Mouse (Mus musculus) gastrocnemius, adult 8-10 months (tissue): ENCODE measurements around the gene Clrn1. TPM values are rescaled to one million over a fixed set of nuclear protein-coding genes. Genes with fewer than 3 reads are reported as not detected.
"Not testable (repeated sequence)": the region's sequence is repeated elsewhere in the genome, so short reads cannot be mapped to it uniquely, and the experiment has no call there.

Source experiments
- DNase-seq, 2 experiments: peaks; one replicate each; pipeline ENCODE4 v3.0.0; 2022; ENCODE audit warnings: low spot score in 2 of 2
- total RNA-seq, 4 experiments: library from RNA; stranded (reverse); gene quantifications; 2 replicates each; pipeline ENCODE4 v1.2.4; 2022

The Clrn1 gene
- total RNA-seq = not detected

GRCm38 (mm10) chr3:58884801-58885573, at the start of gene Clrn1:
Gene Clrn1 (minus strand): TSS chr3:58885340.
- no peak for DNase-seq

GRCm38 (mm10) chr3:58924027-58924426, 38.9 kb upstream of the Clrn1 start:
- DNase-seq = no peak

- DNase-seq = no peak
Observed at GRCm38 (mm10) chr3:58923140-58923539, 38.0 kb upstream of the Clrn1 start.

- DNase-seq = no peak
Observed at GRCm38 (mm10) chr3:58922636-58923035, 37.5 kb upstream of the Clrn1 start.

- no peak for DNase-seq
Observed at GRCm38 (mm10) chr3:58921316-58921715, 36.2 kb upstream of the Clrn1 start.

GRCm38 (mm10) chr3:58904656-58905055, 19.5 kb upstream of the Clrn1 start:
- DNase-seq = no peak

GRCm38 (mm10) chr3:58902051-58902758, 17.1 kb upstream of the Clrn1 start:
- no peak for DNase-seq

GRCm38 (mm10) chr3:58895131-58895530, 10.0 kb upstream of the Clrn1 start:
- no peak for DNase-seq

- no peak for DNase-seq
Observed at GRCm38 (mm10) chr3:58894529-58894928, 9.4 kb upstream of the Clrn1 start.

- no peak for DNase-seq
Observed at GRCm38 (mm10) chr3:58889670-58890069, 4.5 kb upstream of the Clrn1 start.

GRCm38 (mm10) chr3:58888131-58888715, 3.1 kb upstream of the Clrn1 start:
- no peak for DNase-seq

GRCm38 (mm10) chr3:58887719-58888118, 2.6 kb upstream of the Clrn1 start:
- DNase-seq = no peak

GRCm38 (mm10) chr3:58883511-58883907, 1.6 kb downstream of the Clrn1 start:
- DNase-seq = no peak

- no peak for DNase-seq
Observed at GRCm38 (mm10) chr3:58882878-58883510, 2.1 kb downstream of the Clrn1 start.

- DNase-seq = no peak
Observed at GRCm38 (mm10) chr3:58881016-58881415, 4.1 kb downstream of the Clrn1 start.

GRCm38 (mm10) chr3:58880181-58880580, 5.0 kb downstream of the Clrn1 start:
- DNase-seq = no peak

- not testable (repeated sequence) for DNase-seq
Observed at GRCm38 (mm10) chr3:58871882-58872281, 13.3 kb downstream of the Clrn1 start.

GRCm38 (mm10) chr3:58865690-58866089, 19.4 kb downstream of the Clrn1 start:
- no peak for DNase-seq

- no peak for DNase-seq
Observed at GRCm38 (mm10) chr3:58862976-58863375, 22.2 kb downstream of the Clrn1 start.

GRCm38 (mm10) chr3:58843415-58843814, 41.7 kb downstream of the Clrn1 start:
- no peak for DNase-seq

- no peak for DNase-seq
Observed at GRCm38 (mm10) chr3:58833442-58834160, 51.5 kb downstream of the Clrn1 start.
